Mouse (Mus musculus) ES-E14 (cell line): Measurements from ENCODE around the gene Becn1.

Experiments used
- CHD2 ChIP-seq: IDR thresholded peaks from 2 replicates; pipeline ENCODE4 v1.6.1; 2014; ENCODE audit warnings: mild to moderate bottlenecking, low read depth, low read length, inconsistent platforms
- HCFC1 ChIP-seq: IDR thresholded peaks from 2 replicates; pipeline ENCODE4 v1.6.1; 2012; ENCODE audit warnings: low read length, inconsistent platforms, borderline replicate concordance; ENCODE audit not compliant: insufficient read depth
- MAFK ChIP-seq: IDR thresholded peaks from 2 replicates; pipeline ENCODE4 v1.6.1; 2014; ENCODE audit warnings: mild to moderate bottlenecking, low read depth, low read length, inconsistent platforms; ENCODE audit not compliant: insufficient read depth
- ZNF384 ChIP-seq: IDR thresholded peaks from 2 replicates; pipeline ENCODE4 v1.6.1; 2012; ENCODE audit warnings: low read depth, low read length, inconsistent platforms

- no peak for TF ChIP-seq CHD2
- no peak for TF ChIP-seq HCFC1
- TF ChIP-seq ZNF384 = no peak
- no peak for TF ChIP-seq MAFK
Observed at GRCm38 (mm10) chr11:101295191-101295590, 6.9 kb downstream of the Becn1 start.
